Mouse (Mus musculus) thymus, postnatal 14 days (tissue): ENCODE results near the gene Grhl3.
A peak's percentile ranks its signal among the peaks of the same experiment; 100 is the strongest.

Experiments
- DNase-seq: peaks from one replicate; pipeline ENCODE4 v3.0.0; 2021

The Grhl3 gene

DNA sequence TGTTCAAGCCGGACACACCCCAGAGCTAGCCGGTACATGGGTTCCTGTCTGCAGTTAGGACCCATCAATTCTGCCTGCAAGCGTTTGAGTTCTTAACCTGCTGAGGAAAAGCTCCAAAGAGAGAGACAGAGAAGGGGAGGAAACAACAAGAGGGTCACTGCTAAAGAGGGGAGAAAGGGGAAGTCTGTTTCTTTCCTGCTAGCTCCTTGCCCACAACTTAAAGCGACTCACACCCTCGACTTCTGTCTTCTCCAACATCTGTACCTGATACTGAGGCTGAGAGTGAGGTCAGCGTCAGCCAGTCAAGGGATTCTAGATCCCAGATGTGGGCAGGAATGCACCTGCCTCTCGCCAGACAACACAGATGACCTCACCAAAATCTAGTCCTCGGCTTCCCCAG is 1.2 kb downstream of the Grhl3 start:
- no peak for DNase-seq

GRCm38 (mm10) chr4:135571037-135571550 is 2.3 kb downstream of the Grhl3 start:
- no peak for DNase-seq

DNA sequence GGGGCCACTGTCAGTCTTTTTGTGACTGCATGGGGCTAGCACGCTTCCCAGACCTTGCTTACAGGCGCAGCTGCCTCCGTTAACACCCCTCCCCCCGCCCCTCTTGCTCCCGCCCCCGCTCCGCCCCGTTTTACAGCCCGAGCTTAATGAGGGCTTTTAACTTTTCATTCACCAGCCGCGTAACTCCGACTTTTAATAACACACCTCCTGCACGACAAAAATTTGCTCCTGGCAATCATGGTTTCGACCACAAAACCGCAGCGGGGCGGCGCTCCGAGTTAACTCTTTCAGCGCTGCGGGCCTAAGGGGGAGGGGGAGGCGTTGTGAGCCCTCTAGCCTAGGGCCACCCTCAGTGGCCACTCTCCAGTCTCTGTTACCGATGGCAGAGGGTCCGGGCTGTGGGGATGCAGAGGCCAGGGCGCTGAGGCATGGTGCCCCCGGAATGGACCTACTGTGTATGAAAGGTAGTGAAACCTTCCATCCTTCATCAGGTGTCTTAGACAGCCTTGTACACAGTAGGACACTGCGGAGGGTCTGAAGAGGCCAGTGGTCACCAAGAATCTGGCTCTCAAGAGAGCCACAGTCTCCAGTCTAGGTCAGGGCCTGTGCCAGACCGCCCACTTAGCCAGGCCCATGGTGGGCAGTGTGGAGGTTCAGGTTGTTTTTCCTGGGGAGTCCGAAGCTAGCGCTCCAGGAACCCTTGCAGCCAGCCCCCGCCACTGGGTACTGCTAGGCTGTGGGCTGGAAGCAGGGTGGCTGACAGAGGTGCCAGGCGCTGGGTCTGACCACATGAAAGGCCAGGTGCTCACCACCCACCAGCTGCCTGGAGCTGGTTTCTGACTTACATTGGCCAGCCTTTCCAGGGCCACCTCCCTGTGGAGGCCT is 3.0 kb downstream of the Grhl3 start:
- DNase-seq = peak; percentile 71

- peak; percentile 49 for DNase-seq
Measured at GRCm38 (mm10) chr4:135569201-135569600, 4.2 kb downstream of the Grhl3 start.

DNA sequence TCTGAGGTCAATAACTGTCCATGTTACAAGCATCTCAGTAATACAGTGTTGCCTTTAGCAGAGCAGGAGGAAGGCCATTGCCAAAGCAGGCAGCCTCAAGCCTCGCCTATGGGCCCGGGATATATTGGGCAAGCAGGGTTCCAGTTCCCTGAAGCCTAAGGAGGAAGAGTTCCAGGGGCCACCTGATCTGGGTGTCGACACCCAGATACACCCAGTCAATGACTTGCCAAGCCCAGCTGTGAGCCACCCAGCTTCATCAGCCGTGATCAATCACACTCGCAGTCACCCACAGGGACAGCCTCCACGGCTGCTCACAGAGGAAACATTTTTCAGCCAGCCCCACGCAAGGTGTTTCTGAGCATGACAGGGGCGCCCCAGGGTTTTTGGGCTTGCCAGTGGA is 5.9 kb downstream of the Grhl3 start:
- DNase-seq = no peak

- no peak for DNase-seq
Measured at GRCm38 (mm10) chr4:135567042-135567441, 6.4 kb downstream of the Grhl3 start.

DNA sequence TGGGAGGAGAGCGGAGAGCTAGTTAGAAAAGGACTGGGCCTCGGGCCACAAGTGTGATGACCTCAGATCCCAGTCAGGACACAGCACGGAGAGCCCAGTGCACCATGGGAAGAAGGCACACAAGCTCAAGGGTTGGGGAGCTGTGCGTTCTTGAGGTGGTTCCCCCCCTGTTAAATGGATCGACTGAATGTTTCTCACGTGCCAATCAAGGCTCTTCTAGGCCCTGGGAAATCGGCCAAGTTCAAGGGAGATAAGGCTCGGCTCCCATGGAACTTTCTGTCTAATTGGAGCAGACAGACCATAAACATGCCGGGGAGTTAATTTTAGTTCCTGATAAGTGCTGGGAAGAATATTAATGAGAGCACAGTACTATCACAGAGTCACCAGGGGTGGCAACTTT is 8.0 kb downstream of the Grhl3 start:
- no peak for DNase-seq

DNA sequence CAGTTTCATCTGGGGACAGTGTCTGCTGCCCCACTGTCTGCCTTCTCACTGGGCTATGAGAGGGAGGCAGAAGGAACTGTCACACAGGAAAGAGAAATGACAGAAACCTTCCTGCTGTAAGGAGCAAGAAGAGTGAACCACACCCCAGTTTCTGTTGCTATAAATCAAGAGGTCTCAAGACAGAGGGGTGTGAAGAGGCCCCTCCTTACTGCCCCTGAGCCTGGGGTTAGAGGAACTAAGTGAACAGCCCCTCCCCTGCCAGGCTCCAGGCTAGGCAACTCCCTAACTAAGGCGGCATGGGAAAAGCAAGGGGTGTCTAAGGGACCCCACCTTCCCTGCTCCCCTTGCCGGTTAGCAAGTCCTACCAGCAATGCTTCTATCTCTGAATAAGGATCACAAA is 9.6 kb downstream of the Grhl3 start:
- no peak for DNase-seq

- DNase-seq = no peak
Measured at GRCm38 (mm10) chr4:135549323-135549722, 24.1 kb downstream of the Grhl3 start.

GRCm38 (mm10) chr4:135548521-135549077 is 24.8 kb downstream of the Grhl3 start:
- DNase-seq = no peak

DNA sequence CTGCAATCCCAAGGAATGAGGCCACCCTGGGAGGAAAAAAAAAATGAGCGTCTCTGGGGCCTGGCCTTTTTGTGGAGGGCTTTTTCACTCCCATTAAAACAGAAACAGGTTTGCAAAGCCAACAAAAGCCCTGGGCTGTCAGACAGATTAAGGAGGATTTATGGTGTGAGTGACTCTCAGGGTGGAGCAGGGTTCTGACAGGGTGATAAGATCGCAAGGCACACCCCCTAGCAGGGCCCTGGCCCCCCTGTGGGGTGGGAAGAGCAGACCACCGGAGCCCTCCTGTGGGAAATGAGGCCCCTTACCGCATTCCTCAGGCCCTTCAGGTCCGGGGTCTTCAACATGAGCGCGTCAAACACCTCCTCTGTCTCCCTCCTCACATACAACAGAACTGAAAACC is 25.3 kb downstream of the Grhl3 start:
- DNase-seq = no peak

DNA sequence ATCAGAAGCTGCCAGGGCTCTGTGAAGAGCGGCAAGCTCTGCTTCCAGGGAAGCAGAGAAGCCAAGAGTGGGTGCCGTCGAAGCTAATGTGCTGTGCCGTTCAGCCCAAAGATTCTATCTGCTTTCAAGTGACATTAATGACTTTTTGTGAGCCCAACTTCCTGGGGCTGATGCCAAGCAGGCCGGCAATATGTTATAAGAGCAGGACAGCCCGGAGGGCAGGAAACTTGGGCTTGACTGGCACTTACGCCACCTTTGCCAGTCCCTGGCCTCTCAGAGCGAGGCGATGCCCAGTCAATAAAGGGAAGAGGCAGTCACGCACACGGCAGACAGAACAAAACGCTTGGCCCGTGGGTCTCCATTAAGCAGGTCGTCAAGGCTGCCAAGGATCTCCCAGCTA is 25.9 kb downstream of the Grhl3 start:
- DNase-seq = no peak

DNA sequence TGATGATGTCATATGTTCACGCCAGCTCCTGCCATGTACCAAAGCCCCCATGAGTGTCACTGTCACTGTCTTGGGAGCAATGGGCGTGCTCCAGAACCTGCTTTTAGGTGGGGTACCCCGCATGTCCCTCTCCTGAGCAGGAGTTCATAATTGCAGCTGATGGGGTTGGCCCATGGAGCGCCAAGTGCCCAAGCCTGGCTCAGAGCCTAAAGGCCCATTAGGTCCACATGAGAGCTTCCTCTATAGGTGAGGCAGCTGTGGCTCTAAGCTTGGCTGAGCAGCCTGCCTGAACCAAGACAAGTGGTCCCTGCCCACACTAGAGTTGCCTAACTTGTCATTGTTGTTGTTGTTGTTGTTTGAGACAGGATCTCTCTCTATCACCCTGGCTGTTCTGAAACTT is 26.6 kb downstream of the Grhl3 start:
- no peak for DNase-seq

- DNase-seq = no peak
Measured at GRCm38 (mm10) chr4:135546008-135546407, 27.4 kb downstream of the Grhl3 start.

DNA sequence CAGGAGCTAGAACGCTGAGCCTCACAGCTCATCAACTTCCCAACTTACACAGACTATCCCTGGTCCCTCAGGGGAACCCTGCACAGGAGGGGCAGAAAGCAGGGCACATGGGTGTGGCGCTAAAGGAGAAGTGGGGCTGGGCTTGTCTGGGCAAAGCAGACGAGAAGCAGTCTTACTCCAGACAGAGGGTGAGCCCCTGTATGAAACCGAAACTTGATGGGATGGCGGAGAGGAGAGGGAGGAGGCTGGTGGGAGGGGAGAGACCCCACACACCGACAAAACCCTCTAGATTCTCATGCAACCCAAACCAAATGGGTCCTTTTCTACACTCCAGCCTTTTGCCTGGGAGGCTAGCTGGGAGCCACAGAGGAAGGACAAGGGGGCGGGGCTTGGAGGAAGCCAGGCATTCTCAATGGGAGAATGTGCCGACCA is 28.3 kb downstream of the Grhl3 start:
- DNase-seq = no peak

- no peak for DNase-seq
Measured at GRCm38 (mm10) chr4:135544284-135544683, 29.1 kb downstream of the Grhl3 start.

DNA sequence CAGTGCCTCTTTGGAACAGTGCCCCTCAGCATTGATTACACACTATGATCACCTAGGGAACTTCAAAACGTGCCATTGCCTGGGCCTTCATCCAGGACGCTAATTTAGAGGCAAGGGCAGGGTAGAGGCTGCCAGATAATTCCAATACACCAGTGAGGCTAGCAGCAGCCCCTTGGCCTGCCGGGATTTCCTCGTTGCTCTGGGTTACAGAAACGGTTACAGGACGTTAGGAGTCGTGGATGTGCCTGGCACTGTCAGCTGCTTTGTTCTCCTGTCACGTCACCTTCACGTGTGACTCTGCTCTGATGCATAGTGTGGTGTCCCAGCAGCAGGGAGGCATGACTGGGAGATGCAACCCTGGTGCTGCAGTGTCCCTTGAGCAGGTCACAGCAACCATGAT is 33.4 kb downstream of the Grhl3 start:
- DNase-seq = no peak

- DNase-seq = no peak
Measured at GRCm38 (mm10) chr4:135539056-135539455, 34.4 kb downstream of the Grhl3 start.

GRCm38 (mm10) chr4:135535021-135535420 is 38.4 kb downstream of the Grhl3 start:
- no peak for DNase-seq

DNA sequence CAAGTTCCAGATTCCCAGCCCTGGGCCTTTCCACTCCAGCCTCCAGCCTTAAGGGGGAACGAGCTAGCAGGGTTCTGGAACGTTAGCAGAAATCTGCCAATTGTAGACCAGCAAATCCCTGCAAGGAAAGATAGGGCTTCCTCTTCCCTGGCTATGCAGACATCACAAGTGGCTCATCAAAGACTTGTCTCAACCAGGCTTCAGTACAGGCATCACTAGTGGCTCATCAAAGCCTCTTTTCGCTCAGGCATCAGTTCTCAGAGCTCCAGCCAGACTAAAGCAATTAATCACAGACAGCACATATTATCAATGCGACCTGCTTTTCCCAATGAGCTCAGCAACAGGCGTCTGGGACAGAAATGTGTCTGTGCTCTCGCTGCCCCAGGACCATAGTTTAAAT is 40.4 kb downstream of the Grhl3 start:
- DNase-seq = no peak

- no peak for DNase-seq
Measured at GRCm38 (mm10) chr4:135531771-135532613, 41.4 kb downstream of the Grhl3 start.

- DNase-seq = no peak
Measured at GRCm38 (mm10) chr4:135531236-135531635, 42.2 kb downstream of the Grhl3 start.

- no peak for DNase-seq
Measured at GRCm38 (mm10) chr4:135530270-135530669, 43.2 kb downstream of the Grhl3 start.
